Mouse (Mus musculus) stomach, embryonic 16.5 days (tissue): ENCODE measurements around the gene Tssk2. TPM values are rescaled to one million over a fixed set of nuclear protein-coding genes. Genes with fewer than 3 reads are reported as not detected.

Experiments used
- ATAC-seq: fragments of 200-750 bp; cut with Nextera tagmentation; 2 replicates; pipeline ENCODE4 v1.8.0; 2017; ENCODE audit warnings: moderate number of reproducible peaks, moderate TSS enrichment; ENCODE audit not compliant: insufficient read depth, low FRiP score
- H3K27ac ChIP-seq: fragments of 300-500 bp; sonication (generic); 2 replicates; pipeline ENCODE4 v1.5.1; 2014; ENCODE audit warnings: low read length
- H3K27me3 ChIP-seq: fragments of 300-500 bp; sonication (generic); 2 replicates; pipeline ENCODE4 v1.6.1; 2014; ENCODE audit warnings: low read length, control low read depth, mixed read lengths; ENCODE audit not compliant: control insufficient read depth, insufficient read depth
- H3K36me3 ChIP-seq: fragments of 300-500 bp; sonication (generic); 2 replicates; pipeline ENCODE4 v1.6.1; 2014; ENCODE audit warnings: low read length; ENCODE audit not compliant: control insufficient read depth, insufficient read depth
- H3K4me1 ChIP-seq: fragments of 300-500 bp; sonication (generic); 2 replicates; pipeline ENCODE4 v1.6.1; 2014; ENCODE audit warnings: low read length, control low read depth, mixed read lengths; ENCODE audit not compliant: control insufficient read depth, insufficient read depth
- H3K4me2 ChIP-seq: fragments of 300-500 bp; sonication (generic); 2 replicates; pipeline ENCODE4 v1.6.1; 2014; ENCODE audit warnings: low read depth, low read length, mixed read lengths
- H3K4me3 ChIP-seq: fragments of 300-500 bp; sonication (generic); replicated peaks from 2 replicates; pipeline ENCODE4 v1.5.1; 2014; ENCODE audit warnings: mild to moderate bottlenecking, low read length
- H3K9ac ChIP-seq: fragments of 300-500 bp; sonication (generic); 2 replicates; pipeline ENCODE4 v1.6.1; 2014; ENCODE audit warnings: low read length
- H3K9me3 ChIP-seq: fragments of 300-500 bp; sonication (generic); replicated peaks from 2 replicates; pipeline ENCODE4 v1.6.1; 2016; ENCODE audit warnings: low read length, control low read depth; ENCODE audit not compliant: control insufficient read depth
- WGBS: fragments of 180-500 bp; shearing (Covaris S2); extraction: QIAGEN DNeasy Blood & Tissue Kit; methylation state at CpG from one replicate; pipeline ENCODE4 v1.1.7; 2014; 5-methylcytosine and 5-hydroxymethylcytosine counted together
- polyA plus RNA-seq: library from polyadenylated mRNA; unstranded; fragments of >200 nt; fragmentation: Nextera tagmentation; extraction: Ambion mirVana; gene quantifications from 2 replicates; pipeline ENCODE4 v1.2.1, GENCODE M21; 2015

Gene Tssk2
- polyA plus RNA-seq: not detected in 2 replicates

DNA sequence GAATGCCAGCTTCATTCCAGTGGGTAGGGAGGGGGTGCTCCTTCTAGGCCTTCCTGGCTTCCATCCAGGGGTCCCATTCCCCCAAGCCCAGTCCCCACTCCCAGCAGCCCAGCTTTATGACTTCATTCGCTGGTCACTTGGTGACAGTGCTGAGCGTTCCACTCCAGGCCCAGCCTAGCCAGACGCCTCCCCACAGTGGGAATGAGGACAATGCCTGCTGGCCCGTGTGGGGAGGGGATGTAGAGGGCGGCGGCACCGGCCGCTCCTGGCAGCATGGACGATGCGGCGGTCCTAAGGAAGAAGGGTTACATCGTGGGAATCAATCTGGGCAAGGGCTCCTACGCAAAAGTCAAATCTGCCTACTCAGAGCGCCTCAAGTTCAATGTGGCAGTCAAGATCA is at the start of gene Tssk2, which contains the start of gene Dgcr2:
TSS of gene Tssk2 (plus strand) at position 176 of the 400 bp plus-strand sequence.
TSS of gene Dgcr2 (minus strand) at position 101 of the 400 bp plus-strand sequence.
- no peak within 1 kb of the TSS for H3K27ac ChIP-seq
- H3K4me3 ChIP-seq: no peak within 1 kb of the TSS
- H3K9me3 ChIP-seq: no peaks in the 10 kb centered on the region
- ATAC-seq: no peak
- peaks cover 18% of the 10 kb centered on the region for H3K36me3 ChIP-seq
- H3K27me3 ChIP-seq: no peaks in the 10 kb centered on the region
- H3K9ac ChIP-seq: no peak within 1 kb of the TSS
- H3K4me2 ChIP-seq: no peak within 1 kb of the TSS
- WGBS: 90% methylated on average over 14 of the region's 14 CpGs
- H3K4me1 ChIP-seq: no peaks in the 10 kb centered on the region

DNA sequence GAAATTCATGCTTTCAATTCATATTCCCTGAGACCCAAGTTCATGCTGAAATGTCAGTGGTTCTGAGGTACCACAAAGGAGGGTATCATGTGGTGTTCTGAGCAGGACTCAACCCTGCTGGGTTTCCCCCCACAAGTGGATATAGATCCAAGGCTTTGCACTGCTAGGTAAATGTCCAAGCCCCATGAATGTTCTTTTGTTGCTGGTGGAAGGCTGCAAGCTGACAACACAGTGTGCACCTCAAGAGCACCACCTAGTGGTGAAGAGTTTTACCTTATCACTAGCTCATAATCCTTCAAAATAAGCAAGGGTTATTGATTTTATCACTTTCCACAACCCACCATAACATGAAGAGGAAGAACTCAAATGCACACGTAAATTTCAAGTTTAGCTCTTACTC is 49.5 kb upstream of the Tssk2 start:
- ATAC-seq: no peak
- Histone ChIP-seq H3K9ac (no peak overlapping the region), H3K4me2 (no peak overlapping the region), H3K9me3 (no peaks in the 10 kb centered on the region), H3K4me1 (no peaks in the 10 kb centered on the region), H3K4me3 (no peak overlapping the region), H3K36me3 (peaks cover 11% of the 10 kb centered on the region; the same call in 1 of the 2 replicates), H3K27me3 (no peaks in the 10 kb centered on the region), H3K27ac (no peak overlapping the region)
- 21% methylated on average over 1 of the region's 1 CpGs for WGBS

DNA sequence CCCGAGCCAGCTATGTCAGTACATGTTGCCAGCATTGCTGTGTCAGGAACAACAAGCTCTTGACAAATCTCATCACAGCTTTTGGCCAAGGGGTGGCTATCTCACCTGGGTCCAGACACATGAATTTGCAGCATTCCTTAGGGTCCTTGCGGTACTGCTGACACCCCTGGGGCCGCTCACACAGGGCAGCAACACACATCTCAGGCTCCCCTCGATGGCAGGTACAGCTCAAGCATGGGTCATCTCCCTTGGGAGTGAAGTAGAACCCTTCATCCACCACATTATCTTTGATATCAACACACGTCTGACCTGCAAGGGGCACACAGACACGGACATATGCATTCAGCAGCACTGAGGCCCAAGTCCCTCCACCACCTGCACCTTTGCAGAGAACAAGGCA is 49.0 kb upstream of the Tssk2 start:
- no peaks in the 10 kb centered on the region for H3K9me3 ChIP-seq
- H3K36me3 ChIP-seq: peaks cover 13% of the 10 kb centered on the region; the same call in 1 of the 2 replicates
- 78% methylated on average over 6 of the region's 6 CpGs for WGBS
- no peak overlapping the region for H3K9ac ChIP-seq
- no peak overlapping the region for H3K4me2 ChIP-seq
- no peaks in the 10 kb centered on the region for H3K4me1 ChIP-seq
- no peaks in the 10 kb centered on the region for H3K27me3 ChIP-seq
- H3K27ac ChIP-seq: no peak overlapping the region
- no peak overlapping the region for H3K4me3 ChIP-seq
- no peak for ATAC-seq

DNA sequence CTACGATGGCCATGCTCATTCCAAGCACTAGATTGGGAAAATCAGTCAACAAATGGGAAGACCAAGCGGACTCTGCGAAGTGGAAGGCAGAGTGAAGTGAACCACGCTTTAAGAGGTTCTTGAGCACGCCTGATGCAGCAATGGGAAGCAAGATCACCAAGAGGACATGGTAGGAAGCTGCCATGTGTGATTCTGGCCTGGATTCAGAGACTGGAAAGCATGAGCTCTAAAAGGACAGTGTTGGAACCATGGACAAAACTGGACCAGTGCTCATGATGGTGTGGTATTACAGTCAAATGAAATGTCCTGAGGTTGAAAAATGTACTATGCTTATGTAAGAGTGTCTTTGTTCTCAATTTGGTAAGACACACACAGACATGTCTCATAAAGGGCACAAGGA is 47.1 kb upstream of the Tssk2 start:
- no peak overlapping the region for H3K9ac ChIP-seq
- no peak overlapping the region for H3K4me2 ChIP-seq
- WGBS: 95% methylated on average over 5 of the region's 5 CpGs
- H3K36me3 ChIP-seq: peaks cover 16% of the 10 kb centered on the region
- H3K4me1 ChIP-seq: no peaks in the 10 kb centered on the region
- no peaks in the 10 kb centered on the region for H3K9me3 ChIP-seq
- no peak overlapping the region for H3K4me3 ChIP-seq
- ATAC-seq: no peak
- H3K27ac ChIP-seq: no peak overlapping the region
- no peaks in the 10 kb centered on the region for H3K27me3 ChIP-seq

DNA sequence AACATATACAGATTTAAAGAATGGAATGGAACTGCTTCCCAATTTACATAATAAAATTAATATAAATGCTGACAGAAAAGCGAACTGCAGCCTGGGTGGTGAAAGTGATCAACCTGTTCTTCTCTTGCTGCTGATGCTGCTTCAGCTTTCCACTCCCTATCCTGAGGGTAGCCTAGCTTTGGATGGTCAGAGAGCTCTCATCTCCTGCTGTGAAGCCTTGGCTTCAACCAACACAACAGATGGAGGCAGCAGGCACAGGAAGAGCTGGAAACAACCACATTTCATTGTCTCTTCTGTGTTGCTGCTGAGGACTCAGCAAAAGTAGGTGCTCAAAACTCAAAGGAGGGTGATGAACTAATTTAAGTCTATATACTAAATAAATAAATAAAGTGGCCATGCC is 46.6 kb upstream of the Tssk2 start:
- H3K36me3 ChIP-seq: peaks cover 18% of the 10 kb centered on the region; the same call in 1 of the 2 replicates
- WGBS: 95% methylated on average over 1 of the region's 1 CpGs
- no peak for ATAC-seq

DNA sequence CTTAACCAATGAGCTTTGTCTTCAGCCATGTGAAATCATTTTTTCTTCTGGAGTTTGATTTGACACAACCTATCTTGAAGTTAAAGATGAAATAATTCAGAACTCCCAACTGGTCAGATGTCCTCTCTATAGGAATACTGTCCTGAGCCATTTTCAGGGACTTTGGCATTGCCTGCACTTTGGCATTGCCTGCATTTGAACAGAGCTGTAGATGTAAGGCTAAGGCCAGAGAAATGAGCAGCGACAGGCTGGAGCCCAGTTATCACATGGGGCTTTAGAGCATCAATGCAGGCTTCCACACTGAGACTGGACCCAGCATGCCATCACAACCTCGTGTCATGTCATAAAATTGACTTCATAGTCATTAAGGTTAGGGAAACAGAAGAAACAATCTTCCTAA is 45.2 kb upstream of the Tssk2 start:
- Histone ChIP-seq H3K4me1 (no peaks in the 10 kb centered on the region), H3K4me3 (no peak overlapping the region), H3K36me3 (peaks cover 23% of the 10 kb centered on the region), H3K4me2 (no peak overlapping the region), H3K9me3 (no peaks in the 10 kb centered on the region), H3K27me3 (no peaks in the 10 kb centered on the region), H3K9ac (no peak overlapping the region), H3K27ac (no peak overlapping the region)
- ATAC-seq: no peak
- WGBS: 80% methylated on average over 2 of the region's 2 CpGs

More for the DNA sequence above, 46.6 kb upstream of the Tssk2 start:
- Histone ChIP-seq H3K9me3 (no peaks in the 10 kb centered on the region), H3K27me3 (no peaks in the 10 kb centered on the region), H3K27ac (no peak overlapping the region), H3K4me2 (no peak overlapping the region), H3K9ac (no peak overlapping the region), H3K4me3 (no peak overlapping the region), H3K4me1 (no peaks in the 10 kb centered on the region)

DNA sequence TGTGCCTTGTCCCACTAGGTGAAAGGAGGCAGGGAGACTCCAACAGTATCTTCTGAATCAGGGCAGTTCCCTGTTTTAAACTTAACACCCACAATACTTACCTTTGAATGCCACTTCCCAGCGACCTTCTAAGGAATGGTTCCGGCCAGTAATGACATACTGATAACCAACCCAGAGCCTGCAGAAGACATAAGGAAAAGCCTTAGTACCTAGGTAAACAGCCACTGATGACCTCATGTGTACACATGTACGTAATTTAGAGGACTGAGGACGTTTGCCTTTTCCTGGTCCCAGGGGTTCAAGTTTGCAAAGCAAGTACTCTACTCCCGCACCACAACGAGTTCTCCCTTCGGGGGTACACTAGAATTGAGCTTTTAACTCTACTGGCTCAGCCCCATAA is 41.3 kb upstream of the Tssk2 start:
- Histone ChIP-seq H3K27me3 (no peaks in the 10 kb centered on the region), H3K4me3 (no peak overlapping the region), H3K4me2 (no peak overlapping the region), H3K9me3 (no peaks in the 10 kb centered on the region), H3K9ac (no peak overlapping the region), H3K36me3 (peaks cover 34% of the 10 kb centered on the region), H3K4me1 (no peaks in the 10 kb centered on the region), H3K27ac (no peak overlapping the region)
- peak; percentile 53; the same call in 1 of the 2 replicates for ATAC-seq
- 82% methylated on average over 7 of the region's 7 CpGs for WGBS

DNA sequence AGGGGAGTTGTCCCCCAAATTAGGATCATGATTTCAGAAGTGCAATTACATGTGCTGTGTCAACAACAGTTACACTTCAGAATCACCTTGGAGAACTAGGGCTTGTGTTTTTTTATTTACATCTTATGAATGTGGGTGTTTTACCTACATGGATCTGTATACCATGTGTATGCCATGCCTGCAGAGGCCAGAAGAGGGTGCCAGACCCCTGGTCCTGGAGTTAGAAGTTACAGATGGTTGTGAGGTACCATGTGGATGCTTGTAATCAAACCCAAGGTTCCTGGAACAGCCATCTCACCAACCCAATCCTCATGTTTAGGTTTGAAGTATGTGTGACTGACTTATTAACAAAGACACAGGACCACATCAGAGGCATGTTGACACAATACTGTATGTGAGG is 39.8 kb upstream of the Tssk2 start:
- no peaks in the 10 kb centered on the region for H3K9me3 ChIP-seq
- H3K4me1 ChIP-seq: no peaks in the 10 kb centered on the region
- H3K36me3 ChIP-seq: peaks cover 34% of the 10 kb centered on the region
- H3K27me3 ChIP-seq: no peaks in the 10 kb centered on the region
- no peak overlapping the region for H3K4me2 ChIP-seq
- no peak overlapping the region for H3K9ac ChIP-seq
- no peak overlapping the region for H3K4me3 ChIP-seq
- no peak for ATAC-seq
- H3K27ac ChIP-seq: no peak overlapping the region

DNA sequence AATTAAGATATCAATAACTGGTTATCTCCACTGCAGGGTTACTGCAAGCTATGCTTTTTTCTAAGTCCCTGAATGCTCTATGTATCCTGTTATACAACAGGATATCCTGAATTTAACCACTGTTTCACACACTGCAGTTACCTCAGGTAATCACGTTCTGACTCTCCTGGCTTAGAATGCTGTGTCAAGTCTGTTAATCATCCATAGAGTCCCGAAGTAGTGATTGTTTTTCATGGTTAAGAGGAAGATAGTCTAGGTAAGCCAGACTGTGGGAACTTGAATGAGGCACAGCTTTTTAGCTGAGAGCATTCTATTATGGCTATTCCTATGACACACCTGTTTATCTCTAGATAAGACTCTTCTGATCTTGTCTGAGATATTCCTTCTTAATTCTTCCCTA is 33.1 kb upstream of the Tssk2 start:
- no peaks in the 10 kb centered on the region for H3K9me3 ChIP-seq
- H3K36me3 ChIP-seq: no peaks in the 10 kb centered on the region
- no peak overlapping the region for H3K4me3 ChIP-seq
- no peak overlapping the region for H3K9ac ChIP-seq
- H3K27ac ChIP-seq: no peak overlapping the region
- no peak for ATAC-seq
- peaks cover 3% of the 10 kb centered on the region; the same call in 1 of the 2 replicates for H3K4me1 ChIP-seq
- no peak overlapping the region for H3K4me2 ChIP-seq
- H3K27me3 ChIP-seq: no peaks in the 10 kb centered on the region
- WGBS: 69% methylated on average over 2 of the region's 2 CpGs
